Mouse (Mus musculus) adipocyte (in vitro differentiated cells): ENCODE results near the gene Pcsk6.
"Not testable (repeated sequence)": the region's sequence is repeated elsewhere in the genome, so short reads cannot be mapped to it uniquely, and the experiment has no call there.

Experiments
- DNase-seq: peaks from one replicate; pipeline ENCODE4 v3.0.0-alpha.2; 2016; ENCODE audit warnings: low spot score

Gene Pcsk6

GRCm38 (mm10) chr7:65861591-65862472 lies at the start of gene Pcsk6:
Gene Pcsk6, plus strand, starts transcription at chr7:65861734.
- DNase-seq = no peak

DNA sequence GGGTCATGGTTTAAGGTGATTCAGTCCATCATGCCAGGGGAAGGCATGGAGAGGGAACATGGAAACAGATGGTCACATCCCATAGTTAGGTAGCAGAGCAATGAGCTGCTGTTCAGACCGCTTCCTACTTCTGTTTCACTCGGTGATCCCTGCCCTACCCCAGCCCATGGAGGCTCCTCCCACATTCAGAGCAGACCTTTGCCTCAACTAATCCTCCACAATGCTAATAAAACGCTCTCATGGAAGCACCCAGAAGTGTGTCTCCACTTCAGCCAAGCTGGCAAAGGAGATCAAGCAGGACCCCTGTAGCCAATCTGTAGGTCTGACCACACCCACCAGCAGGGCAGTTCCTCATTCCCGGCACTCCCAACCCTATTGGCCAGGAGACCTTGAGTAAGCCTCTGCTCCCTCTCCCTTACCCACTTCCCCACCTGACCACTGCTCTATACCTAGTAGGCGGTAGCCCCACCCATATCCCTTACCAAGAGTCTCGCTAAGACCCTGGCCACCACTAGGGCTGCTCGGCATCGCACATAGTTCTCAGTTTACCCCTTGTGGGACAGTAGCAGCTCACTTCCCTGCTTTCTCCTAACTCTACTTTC lies 47.8 kb upstream of the Pcsk6 start:
- no peak for DNase-seq

DNA sequence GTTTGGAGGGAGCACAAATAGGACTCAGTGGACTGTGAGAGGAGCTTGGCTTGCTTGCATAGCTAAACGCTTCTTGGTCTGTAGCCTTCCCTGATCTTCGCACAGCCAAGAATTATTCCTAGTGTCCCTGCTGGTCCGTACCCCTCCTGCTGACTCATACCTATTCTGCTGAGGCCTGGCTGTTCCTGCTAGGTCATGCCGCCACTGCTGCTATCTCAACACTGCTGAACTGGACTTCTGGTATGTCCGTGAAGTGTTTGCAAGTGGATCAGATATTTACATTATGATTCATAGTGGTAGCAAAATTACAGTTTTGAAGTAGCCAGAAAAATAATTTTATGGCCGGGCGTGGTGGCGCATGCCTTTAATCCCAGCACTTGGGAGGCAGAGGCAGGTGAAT lies 44.0 kb upstream of the Pcsk6 start:
- DNase-seq = no peak

DNA sequence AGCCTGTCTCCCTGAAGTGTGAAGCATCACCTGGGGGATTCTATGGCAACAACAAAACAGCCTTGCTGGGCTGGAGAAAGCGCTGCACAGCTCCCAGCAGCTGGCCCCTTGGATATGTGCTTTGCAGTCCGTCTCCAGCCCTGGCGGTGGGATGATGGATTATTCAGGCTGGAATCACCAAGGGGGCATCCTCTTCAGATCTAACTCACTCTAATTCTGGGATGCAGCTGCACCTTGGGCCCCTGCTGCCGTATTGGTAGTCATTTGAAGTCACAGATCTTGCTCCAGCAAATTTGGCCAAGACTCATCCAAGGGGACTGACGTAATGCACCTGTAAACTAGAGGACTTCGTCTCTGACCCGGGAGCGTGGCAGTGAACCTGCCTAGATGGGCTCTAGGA lies 41.1 kb upstream of the Pcsk6 start:
- no peak for DNase-seq

GRCm38 (mm10) chr7:65821901-65822300 lies 39.6 kb upstream of the Pcsk6 start:
- not testable (repeated sequence) for DNase-seq

DNA sequence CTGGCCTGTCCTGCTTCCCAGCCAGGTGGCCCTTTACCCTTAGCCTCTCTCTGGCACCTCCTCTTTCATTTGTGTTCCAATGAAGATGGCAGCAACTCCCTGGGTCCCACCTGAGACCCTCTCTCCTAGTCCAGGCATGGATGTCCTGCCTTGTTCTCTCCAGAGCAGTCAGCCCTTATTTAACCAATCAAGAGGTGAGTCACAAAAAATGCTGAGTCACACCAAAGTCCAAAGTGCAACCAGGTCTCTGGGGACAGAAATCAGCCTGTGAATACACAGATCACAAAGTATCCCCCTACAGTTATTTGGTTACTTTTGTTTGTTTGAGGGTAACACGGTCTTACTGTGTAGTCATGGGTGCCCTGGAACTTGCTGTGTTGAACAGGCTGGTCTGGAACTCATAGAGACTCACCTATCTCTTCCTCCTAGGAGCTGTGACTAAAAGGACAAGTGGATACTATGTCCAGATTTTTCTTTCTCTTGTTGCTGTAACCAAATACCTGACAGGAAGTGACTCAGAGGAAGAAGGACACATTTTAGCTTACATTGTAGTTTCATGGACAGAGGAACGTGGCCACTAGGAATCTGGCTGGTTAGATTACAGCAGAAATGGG lies 38.9 kb upstream of the Pcsk6 start:
- peak; percentile 5 for DNase-seq

DNA sequence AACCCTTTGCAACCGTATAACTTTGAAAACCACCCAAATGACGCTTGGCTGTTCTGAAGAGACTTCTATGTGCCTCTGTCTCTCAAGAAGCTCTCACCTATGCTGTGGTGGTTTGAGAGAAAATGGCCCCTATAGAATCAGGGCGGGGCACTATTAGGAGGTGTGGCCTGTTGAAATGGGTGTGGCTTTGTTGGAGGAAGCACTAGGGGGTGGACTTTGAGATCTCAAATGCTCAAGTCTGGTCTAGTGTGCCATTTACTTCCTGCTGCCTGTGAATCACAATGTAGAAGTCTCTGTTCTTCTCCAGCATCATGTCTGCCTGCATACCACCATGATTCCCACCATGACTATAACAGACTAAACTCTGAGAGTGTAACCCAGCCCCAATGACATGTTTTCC lies 21.8 kb upstream of the Pcsk6 start:
- DNase-seq = no peak

DNA sequence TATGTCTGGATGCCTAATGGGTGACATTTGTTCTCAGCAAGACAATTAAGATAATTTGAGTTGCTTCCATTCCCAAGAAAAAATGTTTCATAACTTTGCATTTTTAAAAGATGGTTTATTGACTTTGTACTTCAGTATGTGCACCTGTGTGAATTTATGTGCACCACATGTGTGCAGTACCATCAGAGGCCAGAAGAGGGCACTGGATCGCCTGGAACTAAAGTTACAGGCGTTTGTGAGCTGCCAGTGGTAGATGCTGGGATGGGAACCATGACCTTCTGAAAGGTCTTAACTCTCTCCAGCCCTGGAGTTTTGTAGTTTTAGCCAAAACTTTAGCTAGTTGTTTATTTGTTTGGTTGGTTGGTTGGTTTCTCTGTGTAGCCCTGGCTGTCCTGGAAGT lies 18.3 kb upstream of the Pcsk6 start:
- DNase-seq = no peak

- no peak for DNase-seq
Observed at GRCm38 (mm10) chr7:65860981-65861380, 553 bp upstream of the Pcsk6 start.

DNA sequence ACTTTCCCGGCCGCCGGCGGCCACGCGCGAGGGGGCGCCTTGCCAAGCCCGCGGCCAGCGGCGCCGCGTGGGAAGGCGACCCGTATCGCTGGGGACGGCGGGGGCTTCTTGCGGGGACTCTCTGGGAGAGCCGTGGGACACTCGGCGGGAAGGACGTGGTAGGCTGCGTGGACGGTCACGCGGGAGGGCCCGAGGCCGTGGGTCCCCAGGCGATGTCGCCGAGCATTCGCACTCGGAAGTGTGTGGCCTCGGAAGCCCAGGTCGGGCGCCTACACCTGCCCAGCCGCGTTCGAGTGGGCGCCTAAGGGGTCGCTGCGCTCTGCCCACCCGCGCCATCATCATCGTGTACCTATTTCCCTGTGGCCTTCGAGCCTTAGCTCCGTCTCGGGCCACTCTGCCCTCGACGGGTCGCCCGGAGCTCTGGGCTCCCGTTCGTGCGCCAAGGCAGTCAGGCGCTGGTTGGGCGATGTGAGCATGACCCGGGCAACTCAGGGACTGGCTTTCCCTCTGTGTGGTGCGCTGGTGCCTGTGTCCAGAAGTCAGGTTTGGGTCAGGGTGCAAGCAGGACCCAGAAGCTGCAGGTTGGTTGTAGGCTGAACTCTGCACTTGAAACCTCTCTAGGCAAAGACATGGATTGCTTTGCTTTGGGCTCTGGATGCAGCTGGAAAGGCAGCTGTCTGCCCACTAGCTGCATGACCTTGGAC lies 1.1 kb downstream of the Pcsk6 start:
- DNase-seq = no peak

- no peak for DNase-seq
Observed at GRCm38 (mm10) chr7:65869173-65869572, 7.6 kb downstream of the Pcsk6 start.

DNA sequence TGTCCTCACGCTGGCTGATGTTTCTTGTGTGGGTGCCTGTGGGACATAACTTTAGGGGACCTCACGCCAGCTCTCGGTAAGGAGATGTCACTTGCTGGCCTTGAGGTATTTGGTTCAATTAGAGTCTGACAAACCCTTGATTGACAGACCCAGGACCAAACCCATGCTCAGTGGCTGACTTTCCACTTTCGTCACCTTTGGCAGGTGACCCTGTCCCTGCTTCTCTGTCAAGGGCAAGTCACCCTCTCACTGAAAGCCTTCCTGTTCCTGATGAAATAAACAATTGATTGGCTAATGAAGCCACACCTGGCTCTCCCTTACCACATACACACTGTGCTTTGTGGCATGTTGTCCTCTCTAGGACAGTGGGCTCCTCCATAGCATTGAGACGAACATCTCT lies 8.3 kb downstream of the Pcsk6 start:
- no peak for DNase-seq

DNA sequence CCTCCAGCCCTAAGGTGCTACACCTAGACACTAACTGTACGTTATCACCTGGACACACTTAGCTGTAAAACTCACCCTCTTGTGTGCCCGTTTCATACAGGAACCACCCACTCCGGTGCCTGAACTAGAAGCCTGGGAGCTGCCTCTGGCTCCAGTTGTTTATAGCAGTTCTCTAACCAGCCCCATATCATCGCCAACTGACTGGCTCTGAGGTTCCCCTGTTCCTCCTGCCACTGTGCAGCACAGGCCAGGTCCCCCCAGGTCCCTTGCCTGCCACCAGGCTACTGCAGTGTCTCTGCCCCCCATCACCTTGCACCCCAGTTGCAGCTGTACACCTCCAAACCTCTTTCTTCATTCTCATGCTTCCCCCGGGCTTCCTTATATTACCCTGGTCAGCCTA lies 8.7 kb downstream of the Pcsk6 start:
- no peak for DNase-seq

DNA sequence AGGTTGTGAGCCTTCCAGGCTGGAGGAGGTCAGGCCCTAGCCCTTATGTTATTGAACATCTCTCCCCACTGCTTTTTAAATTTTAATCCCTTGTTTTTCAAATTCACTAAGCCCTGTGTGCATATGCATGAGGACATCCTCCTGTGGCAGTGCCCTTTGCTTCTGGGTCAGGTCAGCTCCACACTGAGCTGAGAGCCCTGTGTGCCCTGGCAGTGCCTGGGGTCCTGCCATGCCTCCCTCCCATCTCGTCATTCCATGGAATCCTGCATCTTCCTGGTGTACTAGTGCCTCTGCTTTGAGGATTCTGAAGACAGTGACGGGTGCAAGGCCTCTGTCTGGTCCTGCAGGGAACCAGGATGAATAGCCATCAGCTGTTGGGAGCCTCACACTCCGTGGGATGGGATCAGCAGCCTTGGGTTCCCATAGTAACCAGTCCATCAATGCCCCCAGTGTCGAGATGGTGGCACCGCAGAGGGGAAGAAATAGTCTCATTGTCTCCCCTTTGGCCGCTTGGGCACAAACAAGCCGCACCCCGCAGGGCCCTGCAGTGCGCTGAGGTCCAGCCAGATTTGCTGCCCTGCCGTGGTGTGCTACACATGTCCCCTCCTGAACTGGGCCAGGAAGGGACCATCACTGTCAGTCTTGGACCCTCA lies 9.5 kb downstream of the Pcsk6 start:
- no peak for DNase-seq

DNA sequence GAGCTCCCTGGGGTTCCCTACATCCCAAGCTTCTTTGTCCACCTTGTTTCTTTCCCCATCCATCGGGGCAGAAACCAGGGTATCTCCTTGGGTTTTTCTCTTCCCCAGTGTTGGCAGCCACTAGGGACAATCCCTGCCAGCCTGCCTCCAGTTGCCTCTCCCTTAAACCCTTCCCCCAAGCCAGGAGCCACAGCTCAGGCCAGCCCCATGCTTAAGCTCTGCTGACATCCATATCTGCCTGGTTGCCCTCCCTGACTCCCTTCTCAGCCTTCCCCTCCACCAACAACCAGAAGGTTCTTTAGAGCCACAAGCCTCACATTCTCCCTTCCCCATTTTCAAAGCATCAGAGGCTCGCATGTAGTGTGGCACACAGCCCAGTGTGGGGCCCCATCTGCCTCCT lies 10.3 kb downstream of the Pcsk6 start:
- DNase-seq = no peak

GRCm38 (mm10) chr7:65873176-65873845 lies 11.8 kb downstream of the Pcsk6 start:
- DNase-seq = no peak

GRCm38 (mm10) chr7:65873902-65874301 lies 12.4 kb downstream of the Pcsk6 start:
- DNase-seq = no peak

DNA sequence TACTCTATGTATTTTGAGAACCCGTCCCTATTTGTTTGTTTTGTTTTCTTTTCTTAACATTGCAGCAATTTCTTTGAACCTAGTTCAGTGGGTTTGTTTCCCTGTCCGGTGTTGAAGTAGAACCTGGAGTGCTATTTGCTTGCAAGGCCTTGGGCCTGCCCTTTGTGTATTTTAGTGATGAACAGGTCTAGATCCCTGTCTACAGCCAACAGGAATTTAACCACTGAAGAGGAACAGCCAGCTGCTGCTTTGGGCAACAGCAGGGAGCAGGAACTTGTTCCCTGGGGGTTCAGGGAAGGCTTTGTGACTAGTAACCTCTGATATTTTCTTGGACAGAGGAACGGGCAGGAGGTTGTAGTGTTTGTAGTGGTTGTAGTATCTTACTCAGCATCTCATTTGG lies 15.1 kb downstream of the Pcsk6 start:
- DNase-seq = no peak

GRCm38 (mm10) chr7:65878234-65878633 lies 16.7 kb downstream of the Pcsk6 start:
- no peak for DNase-seq

DNA sequence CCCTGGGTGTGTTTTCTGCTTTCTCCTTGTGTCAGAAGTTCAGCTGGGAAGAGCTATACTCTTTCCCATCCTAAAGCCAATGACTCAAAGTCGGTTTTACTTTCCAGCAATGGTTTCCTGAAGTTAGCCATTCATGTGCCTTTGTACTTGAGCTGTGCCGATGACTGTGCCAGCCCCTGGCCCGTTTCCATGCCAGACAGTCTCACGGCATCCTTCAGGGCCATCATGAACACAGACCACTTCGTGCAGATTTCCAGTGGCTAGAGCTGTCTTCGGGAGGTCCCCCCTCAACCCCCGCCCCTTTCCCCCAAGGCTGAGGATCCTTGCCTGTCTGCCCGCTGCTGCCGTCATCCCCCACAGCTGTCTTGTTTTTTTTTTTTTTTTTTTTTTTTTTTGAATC lies 17.8 kb downstream of the Pcsk6 start:
- no peak for DNase-seq

DNA sequence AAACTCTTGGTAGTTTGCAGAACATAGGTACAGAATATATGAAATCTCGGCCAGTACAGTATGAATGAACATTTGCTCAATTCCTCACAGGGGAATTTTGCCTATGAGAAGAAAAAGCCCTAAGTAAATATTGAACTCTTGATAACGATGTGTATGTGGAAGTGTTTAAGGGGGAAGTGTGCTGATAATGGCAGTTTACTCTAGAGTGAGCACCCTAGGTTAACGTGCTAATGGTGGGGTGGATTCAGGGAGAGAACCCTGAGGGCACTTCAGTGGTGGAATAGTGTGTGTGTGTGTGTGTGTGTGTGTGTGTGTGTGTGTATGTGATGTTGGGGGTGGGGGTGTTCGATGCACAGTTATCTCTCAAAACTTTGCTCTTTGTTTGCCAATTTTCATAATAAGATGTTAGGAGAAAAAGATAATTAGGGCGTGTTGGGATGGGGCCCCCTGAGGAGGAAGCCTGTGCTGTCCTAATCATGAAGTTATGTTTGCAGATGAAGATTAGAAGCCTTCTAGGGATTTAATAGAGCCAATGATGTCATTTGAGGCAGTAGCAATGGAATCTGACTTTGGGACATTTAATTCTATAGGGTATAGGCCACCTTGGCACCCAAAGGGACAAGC lies 19.2 kb downstream of the Pcsk6 start:
- no peak for DNase-seq
